Mouse (Mus musculus): ENCODE measurements around the gene Dnajb12.

DNA sequence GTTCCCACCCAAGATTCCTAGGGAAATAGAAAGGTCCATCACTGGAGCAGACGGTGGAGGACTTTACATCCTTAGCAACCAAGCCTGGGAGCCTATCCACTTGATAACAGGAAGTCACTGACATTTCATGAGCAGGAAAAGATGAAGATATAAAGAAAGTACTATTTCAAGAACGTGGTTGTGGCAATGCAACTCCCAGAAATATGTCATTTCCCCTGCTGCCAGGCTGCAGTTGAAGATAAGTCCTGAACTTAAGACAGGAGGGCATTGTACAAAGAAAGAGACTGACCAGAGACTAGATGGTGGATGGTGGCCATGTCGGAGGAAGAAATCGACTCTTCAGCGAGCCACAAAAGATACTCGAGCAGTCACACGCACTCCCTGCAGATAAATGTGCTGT, 47.4 kb upstream of the Dnajb12 start:
- peak; percentile 82; the same call in 2 of the 3 replicates for TF ChIP-seq GATA1 (IDR thresholded peaks at IDR 0.05; ENCODE audit: borderline replicate concordance, low read length)
- TF ChIP-seq FLI1 (IDR thresholded peaks at IDR 0.05; ENCODE audit: low read length) = peak; percentile 80

Data from megakaryocyte, embryonic 14.5 days (primary cell).